Mouse (Mus musculus) cerebellum, adult 9-10 months (tissue): ENCODE measurements around the gene Gm6169.
"Not testable (repeated sequence)": the region's sequence is repeated elsewhere in the genome, so short reads cannot be mapped to it uniquely, and the experiment has no call there.

ENCODE experiments used
- DNase-seq: peaks from one replicate; pipeline ENCODE4 v3.0.0; 2022

The Gm6169 gene

DNA sequence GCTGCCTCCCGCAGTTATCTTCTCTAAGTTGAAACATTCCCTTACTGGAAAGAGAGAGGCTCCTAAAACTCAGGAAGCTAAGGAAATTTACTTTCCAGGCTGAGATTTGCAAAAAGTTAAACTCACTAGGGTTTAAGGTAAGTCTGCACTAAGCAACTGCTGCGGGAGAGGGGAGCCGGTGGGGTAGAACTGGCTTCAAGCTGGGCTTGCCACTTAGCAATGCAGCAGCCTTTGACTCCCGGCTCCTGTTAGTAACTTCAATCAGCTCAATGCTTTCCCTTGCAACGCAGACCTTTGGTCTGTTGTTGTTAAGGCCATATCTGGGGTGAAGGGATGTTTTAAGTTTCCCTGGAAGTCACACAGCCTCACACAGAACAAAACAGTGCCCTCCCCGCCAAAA lies 31.3 kb downstream of the Gm6169 start:
- no peak for DNase-seq

DNA sequence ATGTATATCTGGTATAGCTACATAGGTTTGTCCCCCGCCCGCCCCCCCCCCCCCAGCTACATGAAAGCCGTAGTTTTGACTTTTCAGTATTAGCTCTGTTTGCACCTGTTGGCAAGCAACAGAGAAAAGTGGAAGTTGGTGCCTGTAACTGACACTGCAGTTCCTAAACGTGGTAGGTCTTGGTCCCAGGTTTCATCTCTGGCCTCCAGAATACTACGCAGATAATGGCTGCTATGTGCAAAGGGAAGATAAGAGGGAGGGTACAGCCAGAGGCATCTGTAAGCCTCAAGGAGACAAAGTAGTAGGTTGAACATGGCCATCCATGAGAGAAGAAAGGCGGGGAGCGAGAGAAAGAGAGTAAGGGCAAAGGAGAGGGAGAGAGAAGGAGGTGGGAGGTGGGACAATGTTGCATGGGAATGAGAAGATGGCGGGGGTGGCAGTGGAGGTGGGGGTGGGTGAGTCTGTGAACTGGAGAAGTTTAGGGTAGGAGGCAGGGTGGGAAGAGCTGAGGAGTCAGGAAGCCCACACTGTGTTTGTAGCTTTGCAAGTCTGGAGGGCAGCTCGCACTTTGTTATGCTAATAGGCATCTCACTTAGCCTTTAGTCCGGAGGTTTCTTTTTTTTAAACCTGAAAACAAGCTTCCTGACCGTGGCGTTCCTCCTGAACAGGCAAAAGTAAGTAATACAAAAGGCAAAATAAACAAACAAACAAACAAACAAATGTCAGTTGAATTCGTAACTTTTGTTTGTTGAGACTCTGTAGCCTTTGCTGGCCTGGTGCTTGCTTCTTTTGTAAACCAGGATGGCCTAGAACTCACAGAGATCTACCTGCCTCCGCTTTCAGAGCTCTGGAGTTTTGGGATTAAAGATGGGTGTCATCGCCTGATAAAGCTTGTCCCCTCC lies 32.1 kb downstream of the Gm6169 start, which contains the start of gene Fam169a:
Gene Fam169a (plus strand): TSS at position 638 of the 902 bp plus-strand sequence.
- no peak for DNase-seq

DNA sequence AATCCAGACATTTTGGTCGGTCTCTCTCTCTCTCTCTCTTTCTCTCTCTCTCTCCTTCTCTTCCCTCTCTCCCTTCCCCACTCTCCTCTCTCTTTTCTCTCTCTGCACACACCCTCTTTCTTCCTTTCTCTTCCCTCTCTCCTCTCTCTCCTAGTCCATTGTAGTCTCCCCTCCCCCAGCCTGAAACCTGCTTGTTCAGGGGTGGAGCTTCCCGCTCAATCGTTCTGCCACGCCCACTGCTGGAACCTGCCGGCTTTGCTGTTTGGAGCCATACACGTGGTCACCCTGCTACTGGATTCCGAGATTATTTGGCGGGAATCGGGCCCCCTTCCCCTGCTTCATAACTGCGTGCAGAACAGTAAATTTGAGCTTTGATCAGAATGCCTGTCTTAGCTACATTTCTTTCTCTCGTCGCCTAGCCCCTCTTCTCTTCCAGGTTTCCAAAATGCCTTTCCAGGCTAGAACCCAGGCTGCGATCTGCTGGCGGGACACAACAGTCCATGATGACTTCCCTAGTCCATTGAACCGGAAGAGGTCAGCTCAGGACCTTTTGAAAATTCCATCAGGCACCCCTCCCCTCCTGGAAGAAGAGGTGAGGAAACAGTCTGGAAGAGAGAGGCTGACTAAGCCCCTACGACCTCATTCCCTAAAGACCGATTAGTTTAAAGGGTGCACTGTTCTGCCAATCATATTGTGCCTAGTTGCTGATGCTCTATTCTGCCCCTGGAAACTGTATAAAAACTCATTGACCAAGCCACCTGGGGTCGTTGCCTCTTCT lies 34.0 kb downstream of the Gm6169 start:
- DNase-seq, result not testable (repeated sequence)

DNA sequence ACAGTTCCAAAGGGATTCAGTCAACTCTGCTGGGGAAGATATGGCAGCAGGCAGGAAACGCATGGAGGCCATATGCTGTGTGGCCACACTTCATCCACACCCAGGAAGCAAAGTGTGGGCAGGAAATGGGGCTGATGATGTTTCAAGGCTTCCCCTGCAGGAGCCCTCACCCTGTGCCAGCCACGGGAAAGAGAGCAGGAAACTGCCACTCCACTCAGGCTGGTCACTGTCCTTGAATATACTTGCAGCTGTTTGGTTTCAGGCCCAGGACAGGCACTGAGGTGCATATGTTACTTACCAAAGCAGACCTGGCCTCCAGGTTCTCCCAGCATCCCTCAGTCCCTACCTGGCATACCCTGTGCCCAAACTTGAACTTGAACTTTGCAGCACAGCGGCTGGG lies 34.6 kb downstream of the Gm6169 start:
- DNase-seq, result no peak

DNA sequence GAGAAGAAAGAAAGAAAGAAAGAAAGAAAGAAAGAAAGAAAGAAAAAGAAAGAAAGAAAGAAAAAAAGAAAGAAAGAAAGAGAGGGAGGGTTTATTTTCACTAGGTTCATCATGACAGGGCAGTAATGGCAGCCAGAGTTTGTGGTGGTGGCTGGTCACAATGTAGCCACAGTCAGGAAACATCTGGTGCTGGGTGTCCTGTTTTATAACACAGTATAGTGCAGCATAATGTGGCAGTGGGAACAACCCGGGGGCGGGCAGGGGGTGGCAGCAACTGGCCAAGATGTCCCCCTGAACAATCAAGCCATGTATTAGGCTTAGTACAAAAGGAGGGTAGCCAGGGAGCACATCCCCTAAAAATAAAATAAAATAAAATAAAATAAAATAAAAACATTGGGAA lies 35.6 kb downstream of the Gm6169 start:
- no peak for DNase-seq

DNA sequence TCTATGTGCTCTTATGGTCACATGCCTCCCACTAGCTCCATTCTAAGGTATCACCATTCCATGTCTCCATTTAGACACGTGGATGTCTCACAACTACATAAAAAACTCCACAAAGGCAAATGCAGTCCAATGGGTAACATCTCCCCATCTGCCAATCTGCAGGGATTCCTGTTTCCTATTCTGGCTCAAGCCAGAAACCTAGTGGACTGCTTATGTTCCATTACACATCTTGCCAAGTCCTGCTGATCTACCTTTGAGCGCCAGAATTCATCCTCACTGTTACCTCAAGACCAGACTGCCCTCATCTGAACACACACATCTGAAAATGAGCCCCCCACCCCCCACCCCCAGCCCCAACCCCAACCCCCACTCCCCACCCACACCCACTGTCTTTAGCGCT lies 36.9 kb downstream of the Gm6169 start:
- peak; percentile 77 for DNase-seq

DNA sequence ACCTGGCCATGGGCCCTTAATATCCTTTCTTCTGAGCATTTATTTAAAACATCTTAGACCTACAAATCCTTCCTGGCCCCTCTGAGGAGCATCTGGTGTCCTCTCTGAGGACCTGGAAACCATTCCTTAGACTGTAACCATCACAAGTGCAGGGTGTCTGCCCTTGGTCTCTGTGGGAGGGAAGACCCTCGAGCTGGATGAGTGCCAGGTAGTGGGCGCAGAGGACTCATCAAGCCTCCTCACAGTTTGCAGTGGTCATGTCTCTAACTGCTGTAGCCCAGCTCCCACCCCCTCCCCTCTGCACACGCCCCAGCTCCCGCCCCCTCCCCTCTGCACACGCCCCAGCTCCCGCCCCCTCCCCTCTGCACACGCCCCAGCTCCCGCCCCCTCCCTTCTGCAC lies 38.7 kb downstream of the Gm6169 start:
- no peak for DNase-seq

DNA sequence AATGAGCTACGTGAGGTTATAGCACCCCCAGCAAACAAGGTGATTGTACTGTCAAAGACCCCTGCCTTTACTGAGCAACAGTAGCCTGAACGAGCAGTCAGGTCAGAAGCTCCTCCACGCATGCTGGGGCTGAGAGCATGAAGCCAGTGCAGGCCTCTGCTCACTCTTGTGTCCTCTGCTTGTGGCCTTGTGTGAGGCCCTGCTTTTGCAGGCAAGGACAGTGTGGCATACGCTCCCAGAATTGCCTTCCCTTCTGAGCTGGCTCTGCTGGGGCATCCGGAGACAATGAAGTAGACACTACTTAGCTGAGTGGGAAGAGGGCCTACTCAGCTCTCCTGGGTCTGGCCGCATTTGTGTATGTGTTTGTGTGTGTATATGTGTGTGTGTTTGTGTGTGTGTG lies 39.3 kb downstream of the Gm6169 start:
- no peak for DNase-seq

DNA sequence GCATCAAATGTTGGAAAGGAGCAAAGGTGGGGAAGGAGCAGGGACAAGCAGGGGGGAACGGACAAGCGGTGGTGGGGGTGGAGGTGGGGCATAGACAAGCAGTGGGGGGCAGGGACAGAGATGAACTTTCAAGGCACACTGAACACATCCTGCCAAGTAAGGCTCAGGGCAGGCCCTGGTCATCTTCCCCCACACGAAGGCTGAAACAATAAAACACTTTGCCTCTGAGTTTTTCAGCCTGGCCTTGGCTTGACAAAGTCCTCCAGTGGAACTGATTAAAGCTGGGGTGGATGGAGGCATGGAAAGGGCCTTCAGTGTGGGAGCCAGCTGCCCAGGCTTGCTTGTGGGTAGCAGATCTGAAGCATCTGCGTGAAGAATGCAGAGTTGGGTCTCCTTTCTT lies 41.2 kb downstream of the Gm6169 start:
- no peak for DNase-seq

DNA sequence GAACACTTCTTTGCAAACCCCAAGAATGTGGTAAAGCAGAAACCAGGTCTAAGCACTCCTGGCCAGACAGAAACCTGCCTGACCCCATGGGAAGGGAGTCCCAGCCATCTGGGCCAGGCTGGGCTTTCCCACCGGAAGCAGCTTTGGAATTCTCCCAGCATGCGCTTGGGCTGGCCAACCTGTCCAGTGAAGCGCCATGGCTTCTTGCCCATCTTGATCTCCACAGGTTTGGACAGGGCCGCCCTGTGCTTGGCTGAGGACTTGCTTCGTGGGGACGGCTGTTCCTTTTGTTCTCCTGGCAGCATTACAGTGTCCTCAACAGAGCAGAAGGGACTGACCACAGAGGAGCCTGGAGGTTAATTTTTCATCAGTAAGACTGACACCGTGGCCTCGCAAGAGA lies 45.2 kb downstream of the Gm6169 start:
- DNase-seq, result peak; percentile 87

DNA sequence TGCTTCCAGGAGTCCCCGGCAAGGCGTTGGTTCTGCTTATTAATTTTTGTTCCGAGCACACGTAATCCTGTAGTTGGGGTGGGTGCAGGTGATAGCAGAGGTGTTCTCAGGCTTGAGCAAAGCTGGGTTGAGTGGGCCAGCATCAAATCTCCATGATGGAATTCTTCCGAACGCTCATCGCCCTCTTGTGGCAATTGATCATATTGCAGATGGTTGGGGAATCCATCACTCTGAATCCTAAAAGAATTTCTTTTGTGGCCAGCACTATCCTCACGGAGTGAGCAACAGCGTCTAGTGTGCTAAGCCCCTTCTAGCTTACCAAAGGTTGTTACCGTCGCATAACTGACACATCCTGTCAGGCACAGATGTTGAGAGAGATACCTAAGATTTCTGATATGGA lies 46.4 kb downstream of the Gm6169 start:
- peak; percentile 62 for DNase-seq

DNA sequence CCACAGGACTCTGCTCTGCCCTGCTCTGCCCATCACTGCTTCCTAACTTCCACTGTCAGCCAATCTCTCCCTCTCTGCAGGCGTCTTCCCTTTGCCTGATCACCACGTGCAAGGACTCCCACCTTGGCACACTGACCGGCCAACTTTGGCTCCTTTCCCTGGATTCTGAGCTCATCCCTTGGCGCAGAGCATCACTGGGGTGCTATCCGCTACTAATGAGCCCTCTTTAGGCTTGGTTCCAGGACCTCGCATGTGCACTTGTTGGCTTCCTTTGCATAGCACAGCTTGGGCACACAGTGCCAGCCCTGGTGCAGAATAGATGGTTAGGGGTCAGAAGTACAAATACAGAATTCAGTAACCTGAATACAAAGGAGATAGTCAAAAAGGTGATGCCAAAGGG lies 47.9 kb downstream of the Gm6169 start:
- peak; percentile 75 for DNase-seq
